Mouse (Mus musculus): ENCODE results near the gene Snrk. TPM values are rescaled to one million over a fixed set of nuclear protein-coding genes. Genes with fewer than 3 reads are reported as not detected.
A peak's percentile ranks its signal among the peaks of the same experiment; 100 is the strongest.

Gene Snrk
- polyA plus RNA-seq, 1 experiment from 2014 or later, result 37.2 TPM

- Histone ChIP-seq H3K27ac (ENCODE audit: low read length) (no peak overlapping the region; the same call in 1 of the 2 replicates), H3K36me3 (ENCODE audit: control insufficient read depth, insufficient read depth, low read length) (no peaks in the 10 kb centered on the region; the same call in 1 of the 2 replicates), H3K9ac (replicated peaks; ENCODE audit: low read depth, low read length) (no peak overlapping the region), H3K27me3 (ENCODE audit: control insufficient read depth, insufficient read depth, low read length) (no peaks in the 10 kb centered on the region), H3K4me3 (ENCODE audit: low read depth, low read length) (no peak overlapping the region), H3K4me1 (ENCODE audit: control insufficient read depth, insufficient read depth, low read length) (0 out of 2 replicates have a peak, but pooled peaks cover 2% of the 10 kb centered on the region), H3K4me2 (replicated peaks; ENCODE audit: low read depth, low read length) (no peak overlapping the region), H3K9me3 (ENCODE audit: control insufficient read depth, low read depth, low read length) (no peaks in the 10 kb centered on the region)
- no peak for ATAC-seq (ENCODE audit: insufficient number of reproducible peaks, insufficient read depth, low FRiP score, low read depth)
- 78% methylated on average over 6 of the region's 6 CpGs for WGBS
Observed at GRCm38 (mm10) chr9:122185953-122186352, 68.9 kb downstream of the Snrk start.

- H3K4me2 ChIP-seq (replicated peaks; ENCODE audit: low read depth, low read length), result no peak overlapping the region
- no peak overlapping the region; the same call in 1 of the 2 replicates for H3K27ac ChIP-seq (ENCODE audit: low read length)
- H3K27me3 ChIP-seq (ENCODE audit: control insufficient read depth, insufficient read depth, low read length), result no peaks in the 10 kb centered on the region
- WGBS, result 86% methylated on average over 1 of the region's 1 CpGs
- H3K4me3 ChIP-seq (ENCODE audit: low read depth, low read length), result no peak overlapping the region
- no peak overlapping the region for H3K9ac ChIP-seq (replicated peaks; ENCODE audit: low read depth, low read length)
- H3K9me3 ChIP-seq (ENCODE audit: control insufficient read depth, low read depth, low read length), result no peaks in the 10 kb centered on the region
- 0 out of 2 replicates have a peak, but pooled peaks cover 2% of the 10 kb centered on the region for H3K4me1 ChIP-seq (ENCODE audit: control insufficient read depth, insufficient read depth, low read length)
- ATAC-seq (ENCODE audit: insufficient number of reproducible peaks, insufficient read depth, low FRiP score, low read depth), result no peak
- no peaks in the 10 kb centered on the region; the same call in 1 of the 2 replicates for H3K36me3 ChIP-seq (ENCODE audit: control insufficient read depth, insufficient read depth, low read length)
Observed at GRCm38 (mm10) chr9:122186643-122187226, 69.7 kb downstream of the Snrk start.

- Histone ChIP-seq H3K27me3 (ENCODE audit: control insufficient read depth, insufficient read depth, low read length) (no peaks in the 10 kb centered on the region), H3K4me1 (ENCODE audit: control insufficient read depth, insufficient read depth, low read length) (0 out of 2 replicates have a peak, but pooled peaks cover 2% of the 10 kb centered on the region), H3K9ac (replicated peaks; ENCODE audit: low read depth, low read length) (no peak overlapping the region), H3K9me3 (ENCODE audit: control insufficient read depth, low read depth, low read length) (no peaks in the 10 kb centered on the region), H3K4me3 (ENCODE audit: low read depth, low read length) (no peak overlapping the region), H3K4me2 (replicated peaks; ENCODE audit: low read depth, low read length) (no peak overlapping the region), H3K27ac (ENCODE audit: low read length) (no peak overlapping the region), H3K36me3 (ENCODE audit: control insufficient read depth, insufficient read depth, low read length) (no peaks in the 10 kb centered on the region; the same call in 1 of the 2 replicates)
- WGBS, result 84% methylated on average over 7 of the region's 7 CpGs
- ATAC-seq (ENCODE audit: insufficient number of reproducible peaks, insufficient read depth, low FRiP score, low read depth), result no peak
Observed at GRCm38 (mm10) chr9:122187451-122187921, 70.4 kb downstream of the Snrk start.

- peak; percentile 53; the same call in 1 of the 2 replicates for ATAC-seq (ENCODE audit: insufficient number of reproducible peaks, insufficient read depth, low FRiP score, low read depth)
- no peak overlapping the region for H3K9ac ChIP-seq (replicated peaks; ENCODE audit: low read depth, low read length)
- H3K27ac ChIP-seq (ENCODE audit: low read length), result no peak overlapping the region
- H3K4me2 ChIP-seq (replicated peaks; ENCODE audit: low read depth, low read length), result no peak overlapping the region
- no peaks in the 10 kb centered on the region; the same call in 1 of the 2 replicates for H3K36me3 ChIP-seq (ENCODE audit: control insufficient read depth, insufficient read depth, low read length)
- 41% methylated on average over 1 of the region's 1 CpGs for WGBS
- H3K27me3 ChIP-seq (ENCODE audit: control insufficient read depth, insufficient read depth, low read length), result no peaks in the 10 kb centered on the region
- no peaks in the 10 kb centered on the region for H3K9me3 ChIP-seq (ENCODE audit: control insufficient read depth, low read depth, low read length)
- no peak overlapping the region for H3K4me3 ChIP-seq (ENCODE audit: low read depth, low read length)
- 0 out of 2 replicates have a peak, but pooled peaks cover 2% of the 10 kb centered on the region for H3K4me1 ChIP-seq (ENCODE audit: control insufficient read depth, insufficient read depth, low read length)
Observed at GRCm38 (mm10) chr9:122188724-122189123, 71.7 kb downstream of the Snrk start.

GRCm38 (mm10) chr9:122193361-122193760, 76.3 kb downstream of the Snrk start:
- Histone ChIP-seq H3K9me3 (ENCODE audit: control insufficient read depth, low read depth, low read length) (no peaks in the 10 kb centered on the region), H3K4me1 (ENCODE audit: control insufficient read depth, insufficient read depth, low read length) (no peaks in the 10 kb centered on the region; the same call in 1 of the 2 replicates), H3K27me3 (ENCODE audit: control insufficient read depth, insufficient read depth, low read length) (no peaks in the 10 kb centered on the region), H3K9ac (replicated peaks; ENCODE audit: low read depth, low read length) (no peak overlapping the region), H3K36me3 (ENCODE audit: control insufficient read depth, insufficient read depth, low read length) (no peaks in the 10 kb centered on the region), H3K4me3 (ENCODE audit: low read depth, low read length) (no peak overlapping the region), H3K27ac (ENCODE audit: low read length) (no peak overlapping the region), H3K4me2 (replicated peaks; ENCODE audit: low read depth, low read length) (no peak overlapping the region)
- 67% methylated on average over 5 of the region's 5 CpGs for WGBS
- no peak for ATAC-seq (ENCODE audit: insufficient number of reproducible peaks, insufficient read depth, low FRiP score, low read depth)

- Histone ChIP-seq H3K9me3 (ENCODE audit: control insufficient read depth, low read depth, low read length) (no peaks in the 10 kb centered on the region), H3K4me2 (replicated peaks; ENCODE audit: low read depth, low read length) (no peak overlapping the region), H3K36me3 (ENCODE audit: control insufficient read depth, insufficient read depth, low read length) (no peaks in the 10 kb centered on the region), H3K4me3 (ENCODE audit: low read depth, low read length) (no peak overlapping the region), H3K4me1 (ENCODE audit: control insufficient read depth, insufficient read depth, low read length) (no peaks in the 10 kb centered on the region; the same call in 1 of the 2 replicates), H3K9ac (replicated peaks; ENCODE audit: low read depth, low read length) (no peak overlapping the region), H3K27ac (ENCODE audit: low read length) (no peak overlapping the region), H3K27me3 (ENCODE audit: control insufficient read depth, insufficient read depth, low read length) (no peaks in the 10 kb centered on the region)
- WGBS, result 84% methylated on average over 5 of the region's 5 CpGs
- no peak for ATAC-seq (ENCODE audit: insufficient number of reproducible peaks, insufficient read depth, low FRiP score, low read depth)
Observed at GRCm38 (mm10) chr9:122193823-122194222, 76.8 kb downstream of the Snrk start.

GRCm38 (mm10) chr9:122195042-122195682, 78.1 kb downstream of the Snrk start:
- Histone ChIP-seq H3K9me3 (ENCODE audit: control insufficient read depth, low read depth, low read length) (no peaks in the 10 kb centered on the region), H3K4me2 (replicated peaks; ENCODE audit: low read depth, low read length) (no peak overlapping the region), H3K9ac (replicated peaks; ENCODE audit: low read depth, low read length) (no peak overlapping the region), H3K36me3 (ENCODE audit: control insufficient read depth, insufficient read depth, low read length) (no peaks in the 10 kb centered on the region), H3K4me1 (ENCODE audit: control insufficient read depth, insufficient read depth, low read length) (no peaks in the 10 kb centered on the region; the same call in 1 of the 2 replicates), H3K27me3 (ENCODE audit: control insufficient read depth, insufficient read depth, low read length) (no peaks in the 10 kb centered on the region), H3K4me3 (ENCODE audit: low read depth, low read length) (no peak overlapping the region), H3K27ac (ENCODE audit: low read length) (no peak overlapping the region)
- ATAC-seq (ENCODE audit: insufficient number of reproducible peaks, insufficient read depth, low FRiP score, low read depth), result no peak
- 68% methylated on average over 5 of the region's 5 CpGs for WGBS

GRCm38 (mm10) chr9:122197021-122197420, 80.0 kb downstream of the Snrk start:
- Histone ChIP-seq H3K4me1 (ENCODE audit: control insufficient read depth, insufficient read depth, low read length) (no peaks in the 10 kb centered on the region; the same call in 1 of the 2 replicates), H3K9me3 (ENCODE audit: control insufficient read depth, low read depth, low read length) (no peaks in the 10 kb centered on the region), H3K27ac (ENCODE audit: low read length) (no peak overlapping the region), H3K36me3 (ENCODE audit: control insufficient read depth, insufficient read depth, low read length) (no peaks in the 10 kb centered on the region; the same call in 1 of the 2 replicates), H3K4me2 (replicated peaks; ENCODE audit: low read depth, low read length) (no peak overlapping the region), H3K27me3 (ENCODE audit: control insufficient read depth, insufficient read depth, low read length) (no peaks in the 10 kb centered on the region), H3K9ac (replicated peaks; ENCODE audit: low read depth, low read length) (no peak overlapping the region), H3K4me3 (ENCODE audit: low read depth, low read length) (no peak overlapping the region)
- no peak for ATAC-seq (ENCODE audit: insufficient number of reproducible peaks, insufficient read depth, low FRiP score, low read depth)
- 61% methylated on average over 5 of the region's 5 CpGs for WGBS
